Mouse (Mus musculus): ENCODE results near the gene Cacna1d.

- TF ChIP-seq CTCF (IDR thresholded peaks at IDR 0.05; ENCODE audit: low read depth, low read length) (no peak), GATA2 (IDR thresholded peaks at IDR 0.05; ENCODE audit: borderline replicate concordance, low read depth, low read length) (no peak), GATA1 (IDR thresholded peaks at IDR 0.05; ENCODE audit: borderline replicate concordance, low read length) (no peak), TAL1 (conservative IDR thresholded peaks at IDR 0.05; ENCODE audit: low read depth, low read length) (no peak)
Observed at GRCm38 (mm10) chr14:30168387-30168786, 322.9 kb downstream of the Cacna1d start.

Data from G1E (cell line).